Mouse (Mus musculus) ES-E14 (cell line): ENCODE measurements at regions not wholly inside any gene's neighbourhood (a gene's known extent, or its start where the extent isn't known, plus 50 kb on each side); places are given as distances from the start of the nearest gene placed in this dataset.

Source experiments
- DNase-seq: peaks from one replicate; pipeline ENCODE4 v3.0.0-alpha.2; 2013; ENCODE audit warnings: low read depth, low spot score
- H3K27ac ChIP-seq: 2 replicates; pipeline ENCODE4 v1.5.1; 2012; ENCODE audit warnings: low read depth, mild to moderate bottlenecking, low read length, moderate library complexity, mixed read lengths; ENCODE audit not compliant: poor library complexity, insufficient read depth, severe bottlenecking
- H3K36me3 ChIP-seq: 2 replicates; pipeline ENCODE4 v1.6.1; 2012; ENCODE audit warnings: mild to moderate bottlenecking, low read length, moderate library complexity, mixed read lengths; ENCODE audit not compliant: control insufficient read depth, poor library complexity, insufficient read depth, severe bottlenecking
- H3K4me1 ChIP-seq, 2 experiments: fragments of 150-350 bp in 1 of 2; sonication (generic) in 1 of 2; 2 replicates each; pipeline ENCODE4 v1.6.1; 2012; ENCODE audit warnings: low read length in 2 of 2, mild to moderate bottlenecking in 1 of 2, mixed read lengths in 1 of 2; ENCODE audit not compliant: control insufficient read depth in 2 of 2, insufficient read depth in 2 of 2, poor library complexity in 1 of 2
- H3K4me3 ChIP-seq, 2 experiments: fragments of 150-350 bp in 1 of 2; sonication (generic) in 1 of 2; 2 replicates each; pipeline ENCODE4 v1.5.1; 2012; ENCODE audit warnings: low read length in 2 of 2, low read depth in 1 of 2, mild to moderate bottlenecking in 1 of 2, mixed read lengths in 1 of 2; ENCODE audit not compliant: insufficient read depth in 1 of 2, poor library complexity in 1 of 2, severe bottlenecking in 1 of 2
- H3K9ac ChIP-seq: 2 replicates; pipeline ENCODE4 v1.6.1; 2012; ENCODE audit warnings: low read depth, mild to moderate bottlenecking, low read length, mixed read lengths; ENCODE audit not compliant: poor library complexity, insufficient read depth, severe bottlenecking
- H3K9me3 ChIP-seq: fragments of 150-350 bp; sonication (generic); 2 replicates; pipeline ENCODE4 v1.6.1; 2012; ENCODE audit warnings: low read depth, mild to moderate bottlenecking, low read length; ENCODE audit not compliant: control insufficient read depth, insufficient read depth
- CHD2 ChIP-seq: IDR thresholded peaks from 2 replicates; pipeline ENCODE4 v1.6.1; 2014; ENCODE audit warnings: mild to moderate bottlenecking, low read depth, low read length, inconsistent platforms
- HCFC1 ChIP-seq: IDR thresholded peaks from 2 replicates; pipeline ENCODE4 v1.6.1; 2012; ENCODE audit warnings: low read length, inconsistent platforms, borderline replicate concordance; ENCODE audit not compliant: insufficient read depth
- MAFK ChIP-seq: IDR thresholded peaks from 2 replicates; pipeline ENCODE4 v1.6.1; 2014; ENCODE audit warnings: mild to moderate bottlenecking, low read depth, low read length, inconsistent platforms; ENCODE audit not compliant: insufficient read depth
- ZC3H11A ChIP-seq: IDR thresholded peaks from 2 replicates; pipeline ENCODE4 v1.6.1; 2012; ENCODE audit warnings: low read depth, mild to moderate bottlenecking, inconsistent platforms, low read length, borderline replicate concordance
- ZNF384 ChIP-seq: IDR thresholded peaks from 2 replicates; pipeline ENCODE4 v1.6.1; 2012; ENCODE audit warnings: low read depth, low read length, inconsistent platforms
- in situ Hi-C, 2 experiments: fragments of 600-800 bp; cut with MboI; formaldehyde crosslinking; loops; one replicate each; pipeline ENCODE4 v1.15.1; 2025; ENCODE audit warnings: low sequenced_read_pairs in 2 of 2, inconsistent platforms in 1 of 2; ENCODE audit not compliant: unreplicated experiment in 2 of 2

DNA sequence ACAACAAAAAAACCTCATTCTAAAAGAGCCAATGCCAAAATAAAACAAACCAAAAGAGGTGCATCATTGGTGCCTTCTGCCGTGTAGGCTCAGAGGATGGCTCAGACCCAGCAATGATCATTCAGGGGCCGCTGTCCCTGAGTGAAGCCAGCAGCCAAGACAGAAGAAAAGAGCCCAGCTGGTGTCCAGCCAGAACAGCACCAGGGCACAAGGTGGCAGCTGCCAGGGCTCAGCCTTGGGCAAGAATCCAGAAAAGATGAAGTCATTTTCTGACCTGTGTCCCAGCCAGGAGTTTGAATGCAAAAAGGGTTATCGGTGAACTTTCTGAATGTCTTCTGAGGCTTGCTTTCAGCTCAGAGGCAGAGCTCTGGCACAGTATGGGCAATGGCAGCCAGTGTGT is 104.8 kb upstream of the Spata13 start:
- Histone ChIP-seq H3K9ac (no peak overlapping the region), H3K4me3 (no peak overlapping the region), H3K9me3 (no peaks in the 10 kb centered on the region), H3K36me3 (no peaks in the 10 kb centered on the region), H3K4me1 (peaks cover 0 to 6% of the 10 kb centered on the region in 2 experiments; a peak in 2 of 4 replicates), H3K27ac (no peak overlapping the region; the same call in 1 of the 2 replicates)
- TF ChIP-seq ZNF384 (no peak), HCFC1 (no peak), ZC3H11A (no peak), MAFK (no peak), CHD2 (no peak)
- no peak for DNase-seq
- in situ Hi-C loops, result loop anchor here in 1 of 2 experiments (25.0 kb wide), 1 partner anchor 583 kb away; no protein-coding TSS in a partner anchor

- H3K4me3 ChIP-seq, result no peak overlapping the region
- DNase-seq, result no peak
- no peaks in the 10 kb centered on the region for H3K36me3 ChIP-seq
- no peak overlapping the region for H3K27ac ChIP-seq
- in situ Hi-C loops, result loop anchor here (5.0 to 25.0 kb wide), 2 partner anchors 163 to 583 kb away; no protein-coding TSS in a partner anchor
- H3K9me3 ChIP-seq, result no peaks in the 10 kb centered on the region
- TF ChIP-seq HCFC1, result no peak
- no peak for TF ChIP-seq CHD2
- no peak for TF ChIP-seq ZC3H11A
- no peak for TF ChIP-seq ZNF384
- TF ChIP-seq MAFK, result no peak
- H3K4me1 ChIP-seq, result peaks cover 0 to 6% of the 10 kb centered on the region in 2 experiments; a peak in 2 of 4 replicates
- H3K9ac ChIP-seq, result no peak overlapping the region
Measured at GRCm38 (mm10) chr14:60529646-60530347, 104.0 kb upstream of the Spata13 start.

DNA sequence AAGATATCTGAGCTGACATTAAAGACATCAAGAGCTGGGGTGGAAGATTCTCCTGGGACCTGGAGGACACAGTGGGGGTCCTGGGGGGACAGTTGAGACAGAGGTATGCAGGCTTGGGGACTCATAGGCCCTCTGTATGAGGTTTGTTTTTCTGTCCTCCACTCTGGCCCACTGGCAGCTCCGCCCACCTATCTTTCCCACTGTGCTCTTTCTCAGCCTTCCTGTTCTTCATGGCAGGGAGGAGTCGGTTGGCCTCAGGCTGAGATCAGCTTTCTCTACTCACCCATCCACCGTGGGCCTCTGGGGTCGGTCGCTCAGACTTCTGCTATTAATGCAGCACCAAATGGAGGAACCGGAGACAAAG is 103.5 kb upstream of the Spata13 start:
- H3K9me3 ChIP-seq, result no peaks in the 10 kb centered on the region

DNA sequence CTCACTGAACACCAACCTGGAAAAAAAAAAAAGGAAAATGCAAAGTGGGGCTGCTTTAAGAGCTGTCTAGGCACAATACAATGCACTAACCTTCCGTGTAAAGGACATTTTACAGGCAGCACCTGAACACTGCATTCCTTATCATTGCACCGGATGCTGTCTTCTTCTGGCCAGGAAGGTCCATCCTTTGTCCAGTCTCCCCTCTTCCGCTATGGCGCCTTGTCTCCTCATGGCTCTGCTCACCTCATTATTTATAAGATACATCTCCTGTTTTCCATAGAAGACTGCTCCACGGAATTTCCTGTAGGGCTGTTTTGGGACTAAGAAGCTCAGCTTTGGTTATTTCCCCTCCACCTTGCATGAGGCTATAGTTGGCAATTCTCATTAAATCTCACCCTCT is 102.8 kb upstream of the Spata13 start:
- Histone ChIP-seq H3K4me3 (no peak overlapping the region), H3K27ac (no peak overlapping the region), H3K4me1 (peaks cover 0 to 6% of the 10 kb centered on the region in 2 experiments; a peak in 2 of 4 replicates), H3K9ac (no peak overlapping the region), H3K36me3 (no peaks in the 10 kb centered on the region), H3K9me3 (no peaks in the 10 kb centered on the region)
- TF ChIP-seq ZC3H11A (no peak), ZNF384 (no peak), HCFC1 (no peak), CHD2 (no peak), MAFK (no peak)
- no peak for DNase-seq
- in situ Hi-C loops, result loop anchor here (5.0 to 25.0 kb wide), 2 partner anchors 161 to 581 kb away; no protein-coding TSS in a partner anchor

More for the DNA sequence above, 103.5 kb upstream of the Spata13 start:
- no peak overlapping the region for H3K9ac ChIP-seq
- in situ Hi-C loops, result loop anchor here (5.0 to 25.0 kb wide), 2 partner anchors 162 to 582 kb away; no protein-coding TSS in a partner anchor
- H3K4me3 ChIP-seq, result no peak overlapping the region
- DNase-seq, result no peak
- peaks cover 0 to 6% of the 10 kb centered on the region in 2 experiments; a peak in 2 of 4 replicates for H3K4me1 ChIP-seq
- H3K36me3 ChIP-seq, result no peaks in the 10 kb centered on the region
- TF ChIP-seq ZNF384, result no peak
- TF ChIP-seq ZC3H11A, result no peak
- no peak for TF ChIP-seq HCFC1
- TF ChIP-seq MAFK, result no peak
- TF ChIP-seq CHD2, result no peak
- no peak overlapping the region for H3K27ac ChIP-seq

DNA sequence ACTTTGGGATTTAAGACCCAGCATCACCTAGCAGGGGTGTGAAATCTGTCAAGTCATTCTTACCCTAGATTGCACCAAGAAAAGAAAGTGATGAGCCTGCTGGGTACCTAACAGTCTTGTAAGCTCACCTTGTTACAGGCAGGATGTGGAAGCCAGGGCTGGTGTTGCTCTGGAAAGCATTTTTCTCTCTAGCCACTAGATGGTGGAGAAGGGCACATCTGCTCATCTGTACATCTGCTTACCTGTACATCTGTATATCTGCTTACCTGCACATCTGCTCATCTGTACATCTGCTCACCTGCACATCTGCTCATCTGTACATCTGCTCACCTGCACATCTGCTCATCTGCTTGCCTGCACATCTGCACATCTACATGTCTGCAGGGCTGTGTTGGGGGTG is 102.0 kb upstream of the Spata13 start:
- DNase-seq, result no peak
- in situ Hi-C loops, result loop anchor here (5.0 to 25.0 kb wide), 2 partner anchors 161 to 581 kb away; no protein-coding TSS in a partner anchor
- Histone ChIP-seq H3K4me3 (no peak overlapping the region), H3K4me1 (peaks cover 0 to 6% of the 10 kb centered on the region in 2 experiments; a peak in 2 of 4 replicates), H3K9ac (no peak overlapping the region), H3K36me3 (no peaks in the 10 kb centered on the region), H3K9me3 (no peaks in the 10 kb centered on the region), H3K27ac (no peak overlapping the region)
- TF ChIP-seq ZNF384 (no peak), CHD2 (no peak), ZC3H11A (no peak), HCFC1 (no peak), MAFK (no peak)
